Mouse (Mus musculus) layer of hippocampus, adult 9-11 months (tissue): ENCODE results near the gene Zgrf1.
A peak's percentile ranks its signal among the peaks of the same experiment; 100 is the strongest.

Experiments
- DNase-seq: peaks from one replicate; pipeline ENCODE4 v3.0.0; 2022

The Zgrf1 gene

DNA sequence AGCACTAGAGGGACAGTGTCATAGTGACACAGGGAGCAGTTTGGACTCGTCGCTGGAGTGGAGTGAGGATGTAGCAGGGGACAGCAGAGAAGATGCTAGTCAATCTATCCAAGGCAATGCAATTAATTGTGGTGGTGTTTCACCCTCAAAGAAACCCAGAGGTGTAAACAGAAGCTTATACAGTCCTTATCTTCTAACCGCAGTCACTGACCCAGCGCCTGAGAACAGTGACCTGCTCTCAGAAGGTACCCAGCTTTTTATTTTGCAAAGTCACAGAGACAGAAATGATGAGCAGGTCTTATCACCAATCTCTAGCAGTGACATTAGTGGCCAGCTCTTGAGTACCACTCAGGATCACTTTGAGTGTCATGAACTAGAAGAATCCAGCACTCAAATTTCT, 9.7 kb downstream of the Zgrf1 start:
- no peak for DNase-seq

GRCm38 (mm10) chr3:127565129-127565528, 11.8 kb downstream of the Zgrf1 start:
- DNase-seq = no peak

GRCm38 (mm10) chr3:127572557-127572956, 19.3 kb downstream of the Zgrf1 start:
- peak; percentile 50 for DNase-seq

- no peak for DNase-seq
Observed at GRCm38 (mm10) chr3:127597136-127597535, 43.8 kb downstream of the Zgrf1 start.

DNA sequence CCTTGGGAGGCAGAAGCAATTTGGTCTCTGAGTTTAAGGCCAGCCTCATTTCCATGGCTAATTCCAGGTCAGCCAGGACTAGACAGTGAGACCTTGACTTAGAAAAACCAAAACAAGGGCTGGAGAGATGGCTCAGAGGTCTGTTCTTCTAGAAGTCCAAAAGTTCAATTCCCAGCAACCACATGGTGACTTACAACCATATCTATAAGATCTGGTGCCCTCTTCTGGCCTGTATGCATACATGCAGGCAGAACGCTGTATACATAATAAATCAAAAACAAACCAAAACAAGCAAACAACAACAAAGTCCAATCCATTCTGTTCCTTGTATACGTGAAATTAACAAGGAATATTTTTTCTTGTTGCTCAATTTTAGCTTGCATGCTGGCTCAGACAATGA, 54.8 kb downstream of the Zgrf1 start:
- no peak for DNase-seq

- DNase-seq = peak; percentile 23
Observed at GRCm38 (mm10) chr3:127625296-127625695, 72.0 kb downstream of the Zgrf1 start.

DNA sequence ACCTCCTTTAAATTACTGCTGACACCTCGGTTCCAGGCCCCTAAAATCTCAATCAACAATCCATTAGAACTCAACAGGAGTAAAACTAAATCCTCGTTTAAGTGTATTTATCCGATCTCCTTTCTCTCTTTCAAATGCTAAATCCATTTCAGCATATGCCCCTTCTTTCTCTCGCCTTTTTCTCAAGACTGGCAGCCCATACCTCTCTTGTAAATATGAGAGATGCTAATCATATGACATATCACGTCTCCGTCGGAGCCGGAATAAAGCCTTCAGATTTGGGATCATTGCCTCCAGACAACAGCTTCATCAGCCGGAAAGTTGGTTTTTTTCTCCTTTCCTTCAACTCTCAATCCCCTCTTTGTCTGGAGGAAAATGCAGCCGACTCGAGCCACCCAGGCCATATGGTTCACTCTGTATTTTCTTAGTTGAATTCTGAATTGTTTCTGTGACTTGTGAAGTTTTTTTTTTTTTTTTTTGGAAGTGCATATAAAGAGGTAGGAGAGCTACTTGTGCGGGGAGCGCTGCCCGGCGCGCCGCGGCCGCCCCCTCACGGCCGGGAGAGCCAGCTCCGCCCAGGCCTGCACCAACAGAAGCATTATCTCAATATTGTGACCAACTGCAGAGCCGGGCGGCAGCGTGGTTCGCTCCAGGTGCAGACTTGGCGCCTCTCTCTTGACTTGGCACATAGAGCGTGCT, 72.6 kb downstream of the Zgrf1 start:
- no peak for DNase-seq

GRCm38 (mm10) chr3:127626524-127626923, 73.2 kb downstream of the Zgrf1 start:
- DNase-seq = no peak

DNA sequence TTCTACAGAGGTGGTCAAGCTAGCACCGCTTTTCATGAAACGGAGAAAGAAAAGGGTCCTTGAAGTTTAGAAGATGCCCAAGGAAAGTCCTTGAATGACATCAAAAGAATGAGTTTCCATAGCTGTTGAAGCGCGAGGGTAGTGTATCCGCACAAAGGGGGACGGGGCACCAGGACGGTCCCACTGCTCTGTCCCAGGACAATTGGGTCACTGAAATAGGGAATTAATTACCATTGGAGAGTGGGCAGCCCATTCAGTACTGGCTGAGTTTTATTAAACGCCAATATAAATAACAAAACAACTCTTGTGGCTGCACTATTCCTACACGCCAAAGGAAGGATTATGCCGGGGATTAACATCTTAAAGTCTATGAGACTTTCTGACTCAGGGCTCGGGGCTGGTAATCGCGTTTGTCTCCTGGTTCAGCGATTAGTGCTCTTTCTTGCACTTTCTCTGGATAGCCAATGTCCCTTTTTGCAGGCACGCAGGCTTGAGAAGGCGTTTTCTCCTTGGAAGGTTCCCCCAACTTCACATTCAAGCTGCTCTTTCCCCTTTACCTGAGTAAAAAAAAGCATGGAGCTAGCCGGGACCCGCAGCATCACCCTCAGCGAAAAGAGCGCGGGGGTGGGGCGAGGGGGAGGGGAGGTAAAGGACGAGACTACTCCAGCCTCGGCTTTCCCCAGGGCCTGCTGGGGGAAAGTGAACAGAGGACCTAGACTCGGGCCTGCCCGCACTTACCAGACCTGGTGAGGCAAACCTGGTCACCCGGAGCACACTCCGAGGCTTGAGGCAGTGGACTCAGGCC, 74.1 kb downstream of the Zgrf1 start:
- DNase-seq = no peak

- DNase-seq = no peak
Observed at GRCm38 (mm10) chr3:127627956-127628310, 74.6 kb downstream of the Zgrf1 start.

GRCm38 (mm10) chr3:127628311-127629184, 75.3 kb downstream of the Zgrf1 start:
- no peak for DNase-seq

- no peak for DNase-seq
Observed at GRCm38 (mm10) chr3:127630190-127630589, 76.9 kb downstream of the Zgrf1 start.

DNA sequence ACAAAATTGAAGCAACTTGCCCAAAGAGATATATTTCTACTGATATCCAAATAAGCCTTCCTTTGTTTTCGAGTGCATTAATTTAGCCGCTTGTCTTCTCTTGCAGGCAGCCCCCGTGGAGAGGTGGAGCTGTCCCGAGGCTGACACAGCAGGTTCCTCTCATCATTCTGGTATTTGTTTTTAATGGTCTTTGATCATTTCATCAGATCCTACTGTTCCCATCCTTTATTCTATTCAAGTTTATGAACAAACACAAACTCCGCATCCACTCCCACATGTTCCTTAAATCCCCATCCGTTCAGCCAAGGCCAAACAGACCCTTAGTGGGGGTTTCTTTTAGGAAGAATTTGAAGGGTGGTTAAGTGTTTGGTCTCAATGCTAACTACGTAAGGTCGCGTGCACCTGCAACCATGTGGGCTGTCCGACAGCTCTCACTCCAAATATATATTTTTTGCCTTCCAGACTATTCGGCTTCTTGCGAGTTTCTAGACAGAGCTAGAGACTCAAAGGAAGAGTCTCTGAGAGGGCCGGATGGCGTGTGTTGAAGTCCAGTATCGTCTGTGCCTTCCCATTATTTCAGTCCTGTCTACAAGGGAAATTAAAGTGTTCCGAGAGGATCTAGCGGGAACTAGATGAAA, 77.6 kb downstream of the Zgrf1 start:
- DNase-seq = no peak

DNA sequence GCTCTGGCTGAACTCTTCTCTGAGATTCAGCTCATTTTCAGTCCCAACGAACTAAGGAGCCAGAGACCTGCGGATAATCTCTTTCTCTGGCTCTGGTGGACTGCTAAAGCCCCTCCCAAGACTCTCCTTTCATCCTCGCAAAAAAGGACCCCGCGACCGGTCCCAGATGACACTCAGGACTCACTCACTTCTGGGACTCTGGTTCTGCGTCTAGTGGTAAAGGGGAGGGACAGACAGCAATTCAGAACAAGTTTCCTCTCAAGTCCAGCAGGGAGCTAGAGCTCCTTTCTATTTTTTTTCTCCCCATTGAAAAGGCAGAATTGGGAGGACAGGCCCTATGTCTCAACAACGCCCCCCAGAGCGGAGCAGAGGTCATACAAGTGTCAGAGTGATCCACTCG, 78.3 kb downstream of the Zgrf1 start:
- DNase-seq = no peak

DNA sequence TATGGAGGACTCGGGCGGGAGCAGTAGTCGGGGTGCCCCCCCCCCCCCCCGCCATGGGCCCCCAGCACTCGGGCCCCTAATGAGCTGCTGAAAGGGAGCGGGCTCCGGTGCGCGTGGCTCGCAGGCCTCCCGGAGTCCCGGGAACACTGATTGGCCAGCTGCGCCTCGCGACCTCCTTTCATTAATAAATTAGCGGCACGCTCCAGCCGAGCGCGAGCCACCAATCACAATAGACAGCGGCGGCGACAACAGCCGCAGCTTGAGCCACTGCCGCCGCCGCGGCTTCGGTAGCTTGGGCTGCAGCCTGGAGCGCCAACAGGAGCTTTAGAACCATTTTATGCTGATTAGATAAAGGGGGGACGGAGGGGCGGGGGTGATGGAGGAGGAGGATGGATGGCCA, 79.2 kb downstream of the Zgrf1 start:
- DNase-seq = no peak

- DNase-seq = no peak
Observed at GRCm38 (mm10) chr3:127633080-127634032, 80.1 kb downstream of the Zgrf1 start, which contains the start of gene Neurog2. Neurog2 (plus strand) TSS chr3:127633135.

DNA sequence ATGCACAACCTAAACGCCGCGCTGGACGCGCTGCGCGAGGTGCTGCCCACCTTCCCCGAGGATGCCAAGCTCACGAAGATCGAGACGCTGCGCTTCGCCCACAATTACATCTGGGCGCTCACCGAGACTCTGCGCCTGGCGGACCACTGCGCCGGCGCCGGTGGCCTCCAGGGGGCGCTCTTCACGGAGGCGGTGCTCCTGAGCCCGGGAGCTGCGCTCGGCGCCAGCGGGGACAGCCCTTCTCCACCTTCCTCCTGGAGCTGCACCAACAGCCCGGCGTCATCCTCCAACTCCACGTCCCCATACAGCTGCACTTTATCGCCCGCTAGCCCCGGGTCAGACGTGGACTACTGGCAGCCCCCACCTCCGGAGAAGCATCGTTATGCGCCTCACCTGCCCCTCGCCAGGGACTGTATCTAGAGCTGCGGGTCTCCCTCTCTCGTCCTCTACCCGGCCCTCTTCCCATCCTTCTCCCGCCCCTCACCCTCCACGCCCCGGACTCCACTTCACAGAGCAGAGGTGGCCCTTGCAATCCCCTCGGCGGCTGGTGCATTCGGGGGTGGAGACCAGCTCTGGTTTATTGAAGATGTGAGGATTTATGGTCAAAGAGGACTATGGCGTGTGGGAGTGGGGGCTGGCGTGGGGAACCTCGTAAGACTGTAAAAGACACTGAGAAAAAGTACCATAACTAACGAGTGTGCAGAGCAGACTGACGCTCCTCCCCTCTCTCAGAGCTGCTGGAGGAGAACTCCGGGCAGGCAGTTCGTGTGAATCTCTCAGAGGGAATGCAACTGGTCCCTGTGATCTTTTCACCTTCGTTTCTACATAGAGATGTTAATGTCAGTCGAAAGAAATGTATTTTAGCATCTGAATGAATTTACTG, 81.1 kb downstream of the Zgrf1 start:
- peak; percentile 27 for DNase-seq

GRCm38 (mm10) chr3:127634984-127635349, 81.7 kb downstream of the Zgrf1 start:
- no peak for DNase-seq

- DNase-seq = no peak
Observed at GRCm38 (mm10) chr3:127639875-127640761, 86.8 kb downstream of the Zgrf1 start.
